Mouse (Mus musculus) intestine, postnatal 0 days (tissue): ENCODE results near the gene Ppm1h. TPM values are rescaled to one million over a fixed set of nuclear protein-coding genes. Genes with fewer than 3 reads are reported as not detected.

ENCODE experiments used
- ATAC-seq: fragments of 200-750 bp; cut with Nextera tagmentation; 2 replicates; pipeline ENCODE4 v1.8.0; 2017; ENCODE audit warnings: mild to moderate bottlenecking, moderate TSS enrichment, moderate library complexity
- H3K27ac ChIP-seq: fragments of 300-500 bp; sonication (generic); 2 replicates; pipeline ENCODE4 v1.5.1; 2014; ENCODE audit warnings: mild to moderate bottlenecking, low read depth, low read length, moderate library complexity
- H3K27me3 ChIP-seq: fragments of 300-500 bp; sonication (generic); replicated peaks from 2 replicates; pipeline ENCODE4 v1.6.1; 2014; ENCODE audit warnings: low read length, mixed read lengths; ENCODE audit not compliant: control insufficient read depth, insufficient read depth
- H3K36me3 ChIP-seq: fragments of 300-500 bp; sonication (generic); 2 replicates; pipeline ENCODE4 v1.6.1; 2014; ENCODE audit warnings: mild to moderate bottlenecking, moderate library complexity; ENCODE audit not compliant: control insufficient read depth, insufficient read depth
- H3K4me1 ChIP-seq: fragments of 300-500 bp; sonication (generic); replicated peaks from 2 replicates; pipeline ENCODE4 v1.6.1; 2014; ENCODE audit warnings: antibody characterized with exemption, low read length, mixed read lengths; ENCODE audit not compliant: control insufficient read depth, insufficient read depth
- H3K4me2 ChIP-seq: fragments of 300-500 bp; sonication (generic); replicated peaks from 2 replicates; pipeline ENCODE4 v1.6.1; 2014; ENCODE audit warnings: low read depth, mild to moderate bottlenecking, moderate library complexity
- H3K4me3 ChIP-seq: fragments of 300-500 bp; sonication (generic); 2 replicates; pipeline ENCODE4 v1.5.1; 2014; ENCODE audit warnings: low read depth, low read length
- H3K9ac ChIP-seq: fragments of 300-500 bp; sonication (generic); 2 replicates; pipeline ENCODE4 v1.6.1; 2014; ENCODE audit warnings: mild to moderate bottlenecking, low read depth, low read length
- H3K9me3 ChIP-seq: fragments of 300-500 bp; sonication (generic); 2 replicates; pipeline ENCODE4 v1.6.1; 2016; ENCODE audit warnings: mixed run types; ENCODE audit not compliant: control insufficient read depth
- CTCF ChIP-seq: sonication (generic); IDR thresholded peaks from 2 replicates; pipeline ENCODE4 v1.5.1; 2016; ENCODE audit warnings: low read depth, mild to moderate bottlenecking, control low read depth, antibody characterized with exemption, moderate library complexity
- WGBS: fragments of 180-500 bp; shearing (Covaris S2); extraction: QIAGEN DNeasy Blood & Tissue Kit; methylation state at CpG from one replicate; pipeline ENCODE4 v1.1.7; 2014; 5-methylcytosine and 5-hydroxymethylcytosine counted together
- polyA plus RNA-seq: library from polyadenylated mRNA; unstranded; fragments of >200 nt; fragmentation: Nextera tagmentation; extraction: Ambion mirVana; gene quantifications from 2 replicates; pipeline ENCODE4 v1.2.1, GENCODE M21; 2015

The Ppm1h gene
- polyA plus RNA-seq, 1 experiment from 2014 or later, result 17.9 TPM

DNA sequence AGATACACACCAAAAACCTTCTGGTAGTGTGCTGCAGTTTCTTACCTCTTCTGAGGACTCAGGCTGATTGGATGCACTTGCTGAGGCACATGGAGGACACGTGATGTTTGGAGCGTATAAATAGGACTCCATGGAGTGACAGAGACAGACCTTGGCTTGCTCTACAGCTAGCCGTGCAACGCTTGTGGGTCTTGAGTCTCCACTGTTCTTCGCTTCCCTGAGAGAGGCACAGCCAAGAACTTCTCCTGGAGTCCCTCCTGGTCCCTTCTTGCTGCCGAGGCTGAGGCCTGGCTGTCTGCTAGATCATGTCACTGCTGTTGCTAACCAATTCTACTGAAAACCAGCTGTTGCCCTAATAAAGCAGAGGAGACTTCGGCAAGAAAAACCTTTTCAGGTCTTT, 221.4 kb downstream of the Ppm1h start:
- ATAC-seq, result no peak
- Histone ChIP-seq H3K9me3 (no peaks in the 10 kb centered on the region), H3K4me3 (no peak overlapping the region), H3K4me1 (no peaks in the 10 kb centered on the region), H3K9ac (no peak overlapping the region), H3K36me3 (no peaks in the 10 kb centered on the region), H3K27me3 (no peaks in the 10 kb centered on the region), H3K4me2 (no peak overlapping the region), H3K27ac (no peak overlapping the region)
- WGBS, result 52% methylated on average over 7 of the region's 7 CpGs
- TF ChIP-seq CTCF, result no peak

- Histone ChIP-seq H3K4me2 (no peak overlapping the region), H3K36me3 (no peaks in the 10 kb centered on the region), H3K27me3 (no peaks in the 10 kb centered on the region), H3K9ac (no peak overlapping the region), H3K27ac (no peak overlapping the region), H3K4me1 (no peaks in the 10 kb centered on the region), H3K4me3 (no peak overlapping the region), H3K9me3 (no peaks in the 10 kb centered on the region)
- TF ChIP-seq CTCF, result no peak
- ATAC-seq, result no peak
- WGBS, result 62% methylated on average over 1 of the region's 1 CpGs
Measured at GRCm38 (mm10) chr10:122900466-122900865, 221.9 kb downstream of the Ppm1h start.

DNA sequence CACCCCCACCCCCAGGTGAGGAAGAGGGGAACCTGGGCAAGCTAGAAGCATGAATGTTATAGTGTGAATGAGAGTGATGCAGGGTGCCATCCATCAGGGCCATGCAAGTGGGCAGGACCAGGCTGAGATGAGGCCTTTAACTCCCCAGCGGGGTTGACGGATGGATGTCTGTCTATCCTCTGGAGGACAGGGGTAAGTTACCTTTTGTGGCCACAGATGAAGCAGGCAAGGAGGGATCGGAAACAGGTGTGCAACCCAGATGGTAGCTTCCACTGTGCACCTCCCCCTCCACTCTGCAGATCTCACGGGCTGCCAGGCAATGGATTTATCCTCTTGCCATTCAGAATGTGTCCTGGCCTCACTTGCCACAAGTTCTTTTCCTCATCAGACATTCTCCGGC, 222.8 kb downstream of the Ppm1h start:
- Histone ChIP-seq H3K9ac (no peak overlapping the region), H3K9me3 (no peaks in the 10 kb centered on the region), H3K4me1 (no peaks in the 10 kb centered on the region), H3K4me2 (no peak overlapping the region), H3K36me3 (no peaks in the 10 kb centered on the region), H3K4me3 (no peak overlapping the region), H3K27me3 (no peaks in the 10 kb centered on the region), H3K27ac (no peak overlapping the region)
- no peak for TF ChIP-seq CTCF
- ATAC-seq, result no peak
- WGBS, result 82% methylated on average over 5 of the region's 5 CpGs

GRCm38 (mm10) chr10:122909406-122910032, 231.0 kb downstream of the Ppm1h start:
- Histone ChIP-seq H3K9me3 (no peaks in the 10 kb centered on the region), H3K4me3 (no peak overlapping the region), H3K27ac (no peak overlapping the region), H3K4me2 (no peak overlapping the region), H3K9ac (no peak overlapping the region), H3K36me3 (peaks cover 7% of the 10 kb centered on the region), H3K4me1 (no peaks in the 10 kb centered on the region), H3K27me3 (no peaks in the 10 kb centered on the region)
- TF ChIP-seq CTCF, result no peak
- WGBS, result 87% methylated on average over 9 of the region's 9 CpGs
- ATAC-seq, result no peak

DNA sequence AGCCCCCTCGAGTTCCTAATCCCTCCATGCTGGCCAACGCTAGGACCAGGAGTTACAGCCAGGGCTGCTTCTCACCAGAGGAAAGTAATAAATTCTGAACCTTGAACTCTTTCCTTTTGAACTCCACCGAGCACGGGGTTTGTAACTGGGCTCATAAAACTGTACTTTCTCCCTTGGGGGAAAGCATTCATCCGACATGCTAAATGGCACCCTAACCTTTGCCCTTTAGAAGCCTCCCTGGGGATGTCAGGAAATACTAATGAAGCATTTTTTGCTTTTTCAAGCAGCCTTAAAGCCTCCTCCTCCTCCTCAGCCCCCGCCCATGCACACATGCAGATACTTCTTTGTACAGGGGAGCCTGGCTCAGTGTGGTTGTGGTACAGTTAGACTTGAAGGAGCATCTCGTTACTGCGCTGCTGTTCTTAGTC, 232.2 kb downstream of the Ppm1h start:
- ATAC-seq, result peak; percentile 92
- Histone ChIP-seq H3K36me3 (peaks cover 7% of the 10 kb centered on the region), H3K27ac (no peak overlapping the region), H3K4me1 (no peaks in the 10 kb centered on the region), H3K9ac (no peak overlapping the region), H3K4me2 (peak overlapping the region; percentile 35), H3K4me3 (no peak overlapping the region), H3K9me3 (no peaks in the 10 kb centered on the region), H3K27me3 (no peaks in the 10 kb centered on the region)
- no peak for TF ChIP-seq CTCF
- WGBS, result 29% methylated on average over 8 of the region's 8 CpGs

DNA sequence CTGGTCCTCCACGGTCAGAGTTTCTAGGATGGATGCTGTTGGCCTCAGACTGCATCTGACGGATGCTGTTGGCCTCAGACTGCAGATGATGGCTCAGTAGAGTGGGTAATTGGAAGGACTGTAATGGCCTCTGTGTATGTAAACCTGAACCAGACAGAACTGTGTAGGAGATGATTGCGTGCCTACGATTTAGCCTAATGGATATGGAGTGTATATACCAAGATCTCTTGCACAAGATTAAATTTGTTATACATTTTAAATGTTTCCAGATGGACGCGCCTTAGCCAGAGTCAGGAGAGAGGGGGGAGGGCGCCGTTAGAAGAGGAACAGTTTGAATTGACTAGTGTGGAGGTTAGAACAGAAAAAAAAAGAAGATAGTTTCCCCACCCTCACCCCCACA, 233.1 kb downstream of the Ppm1h start:
- ATAC-seq, result no peak
- Histone ChIP-seq H3K4me3 (no peak overlapping the region), H3K27me3 (no peaks in the 10 kb centered on the region), H3K36me3 (peaks cover 7% of the 10 kb centered on the region), H3K9me3 (no peaks in the 10 kb centered on the region), H3K27ac (no peak overlapping the region), H3K4me1 (no peaks in the 10 kb centered on the region), H3K9ac (no peak overlapping the region), H3K4me2 (0 out of 2 replicates have a peak overlapping the region, but pooled peaks have one; percentile 1)
- WGBS, result 54% methylated on average over 8 of the region's 8 CpGs
- no peak for TF ChIP-seq CTCF
